Mouse (Mus musculus): ENCODE data around the gene Gm7579. TPM values are rescaled to one million over a fixed set of nuclear protein-coding genes. Genes with fewer than 3 reads are reported as not detected.
"Not testable (repeated sequence)": the region's sequence is repeated elsewhere in the genome, so short reads cannot be mapped to it uniquely, and the experiment has no call there.

Gene Gm7579
- not detected for total RNA-seq (2021)
- long read RNA-seq, experiment 1, result 0 reads
- long read RNA-seq, experiment 2, result 0 reads

DNA sequence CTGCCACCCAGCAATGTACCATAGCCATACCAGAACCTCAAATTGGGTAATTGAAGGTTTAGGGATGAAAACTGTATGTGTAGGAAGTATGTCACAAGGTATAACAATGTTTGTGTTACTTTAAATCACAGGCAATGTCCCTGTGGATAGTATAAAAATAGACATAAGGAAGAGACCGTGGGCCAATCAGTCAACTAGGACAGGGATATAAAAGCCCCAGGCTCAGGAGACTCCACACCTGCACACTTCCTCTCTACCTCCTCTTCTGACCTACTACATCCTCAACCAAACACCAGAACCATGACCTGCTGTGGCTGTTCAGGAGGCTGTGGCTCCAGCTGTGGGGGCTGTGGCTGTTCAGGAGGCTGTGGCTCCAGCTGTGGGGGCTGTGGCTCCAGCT, at the start of gene Gm7579:
Gene Gm7579, plus strand, starts transcription at position 301 of the 400 bp plus-strand sequence.
- DNase-seq, result no peak
- intact Hi-C loops (cut with DNase I), result no loop called here

DNA sequence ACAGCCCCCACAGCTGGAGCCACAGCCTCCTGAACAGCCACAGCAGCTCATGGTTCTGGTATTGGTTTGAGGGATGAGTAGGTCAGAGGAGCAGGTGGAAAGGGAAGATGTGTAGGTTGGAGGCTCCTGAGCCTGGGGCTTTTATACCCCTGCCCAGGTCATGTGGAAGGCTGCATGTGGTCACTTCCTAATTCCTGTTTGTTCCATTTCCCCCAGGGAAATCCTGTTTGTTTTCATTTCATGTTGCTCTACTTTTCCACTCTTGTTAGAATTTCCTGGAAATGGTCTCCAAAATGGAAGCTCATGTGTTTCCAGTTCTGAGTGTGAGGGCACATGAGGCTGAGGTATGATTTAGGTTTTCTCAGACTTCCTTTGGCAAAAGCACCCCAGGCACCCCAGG, 46.0 kb upstream of the Gm7579 start, which contains the start of gene Gm4553:
Gene Gm4553, minus strand, starts transcription at position 101 of the 400 bp plus-strand sequence.
- intact Hi-C loops (cut with DNase I), result not testable (repeated sequence)

DNA sequence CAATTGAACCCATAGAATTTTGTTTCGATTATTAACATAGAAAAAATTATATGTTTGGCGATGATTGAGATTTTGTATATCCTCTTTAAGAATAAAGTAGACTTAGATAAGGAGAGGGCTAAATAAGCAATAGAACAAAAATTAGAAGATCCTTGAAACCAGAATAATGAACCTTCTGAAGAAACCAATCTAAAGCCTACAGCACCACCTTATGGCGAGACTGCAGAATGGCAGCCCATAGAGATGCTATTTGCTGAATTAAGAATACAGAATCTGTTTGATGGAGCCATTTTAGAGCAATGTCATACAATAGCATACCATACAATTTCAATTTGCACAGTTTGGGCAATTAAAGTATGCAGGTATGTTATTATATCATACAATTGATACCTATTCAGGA, 41.8 kb upstream of the Gm7579 start:
- intact Hi-C loops (cut with DNase I), result no loop called here
- peak in 1 of 2 experiments; percentile 18 for DNase-seq

More for the DNA sequence above, 46.0 kb upstream of the Gm7579 start, which contains the start of gene Gm4553:
- not testable (repeated sequence) for DNase-seq

DNA sequence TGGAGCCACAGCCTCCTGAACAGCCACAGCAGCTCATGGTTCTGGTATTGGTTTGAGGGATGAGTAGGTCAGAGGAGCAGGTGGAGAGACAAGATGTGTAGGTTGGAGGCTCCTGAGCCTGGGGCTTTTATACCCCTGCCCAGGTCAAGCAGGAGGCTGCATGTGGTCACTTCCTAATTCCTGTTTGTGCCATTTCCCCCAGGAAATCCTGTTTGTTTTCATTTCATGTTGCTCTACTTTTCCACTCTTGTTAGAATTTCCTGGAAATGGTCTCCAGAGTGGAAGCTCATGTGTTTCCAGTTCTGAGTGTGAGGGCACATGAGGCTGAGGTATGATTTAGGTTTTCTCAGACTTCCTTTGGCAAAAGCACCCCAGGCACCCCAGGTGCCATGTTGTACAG, 35.8 kb upstream of the Gm7579 start, which contains the start of gene Krtap5-2:
Gene Krtap5-2, minus strand, starts transcription at position 101 of the 400 bp plus-strand sequence.
- intact Hi-C loops (cut with DNase I), result not testable (repeated sequence)

DNA sequence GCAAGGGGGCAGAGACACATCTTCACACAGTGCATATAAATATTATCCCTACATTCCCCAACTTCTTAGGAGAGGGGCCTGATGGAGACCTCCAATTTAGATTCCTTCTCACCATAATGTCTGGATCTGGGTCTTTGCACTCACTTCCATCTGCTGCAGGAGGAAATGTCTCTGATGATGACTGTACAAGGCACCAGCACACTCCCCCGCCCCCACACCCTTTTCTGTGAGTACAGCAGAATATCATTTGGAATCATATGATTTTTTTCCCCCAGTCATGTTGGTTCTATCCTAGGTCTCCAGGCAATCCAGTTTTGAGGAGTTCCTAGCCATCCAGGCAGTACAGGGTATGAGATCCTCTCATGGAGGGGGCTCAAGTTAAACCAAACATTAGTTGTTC, 33.0 kb upstream of the Gm7579 start:
- intact Hi-C loops (cut with DNase I), result no loop called here
- DNase-seq, result no peak

More for the DNA sequence above, 35.8 kb upstream of the Gm7579 start, which contains the start of gene Krtap5-2:
- DNase-seq, result not testable (repeated sequence)

DNA sequence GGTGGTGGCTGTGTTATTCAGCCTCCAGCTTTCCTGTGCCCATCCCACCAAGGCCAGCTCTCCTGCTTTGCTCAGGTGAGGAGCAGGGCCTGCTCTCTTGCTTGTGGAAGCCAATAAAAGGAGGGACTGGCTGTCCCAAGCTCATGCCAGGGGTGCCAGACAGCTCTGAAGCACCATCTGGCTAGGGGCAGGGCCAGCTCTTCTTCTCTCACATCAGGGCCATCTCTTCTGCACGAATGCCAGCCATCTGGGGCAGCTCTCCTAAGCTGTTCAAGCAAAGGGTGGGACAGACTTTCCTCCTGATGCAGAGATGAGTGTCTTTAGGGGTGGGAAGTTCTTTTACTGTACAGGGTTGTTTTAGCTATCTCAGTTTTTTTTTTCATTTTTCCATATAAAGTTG, 30.6 kb upstream of the Gm7579 start:
- intact Hi-C loops (cut with DNase I), result no loop called here
- DNase-seq, result no peak

DNA sequence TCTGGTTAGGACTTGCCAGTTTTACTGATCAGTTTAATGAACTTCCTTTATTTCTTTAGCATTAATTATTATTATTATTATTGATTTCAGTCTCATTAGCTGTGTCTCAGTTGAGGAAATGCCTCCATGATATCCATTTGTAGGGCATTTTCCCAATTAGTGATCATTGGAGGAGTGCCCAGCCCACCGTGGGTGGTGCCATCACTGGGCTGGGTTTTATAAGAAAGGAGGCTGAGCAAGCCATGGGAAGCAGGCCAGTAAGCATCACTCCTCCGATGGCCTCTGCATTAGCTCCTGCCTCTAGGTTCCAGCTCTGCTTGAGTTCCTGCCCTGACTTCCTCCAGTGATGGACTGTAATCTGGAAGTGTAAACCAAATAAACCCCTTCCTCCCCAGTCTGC, 23.5 kb upstream of the Gm7579 start:
- no peak for DNase-seq
- intact Hi-C loops (cut with DNase I), result no loop called here

DNA sequence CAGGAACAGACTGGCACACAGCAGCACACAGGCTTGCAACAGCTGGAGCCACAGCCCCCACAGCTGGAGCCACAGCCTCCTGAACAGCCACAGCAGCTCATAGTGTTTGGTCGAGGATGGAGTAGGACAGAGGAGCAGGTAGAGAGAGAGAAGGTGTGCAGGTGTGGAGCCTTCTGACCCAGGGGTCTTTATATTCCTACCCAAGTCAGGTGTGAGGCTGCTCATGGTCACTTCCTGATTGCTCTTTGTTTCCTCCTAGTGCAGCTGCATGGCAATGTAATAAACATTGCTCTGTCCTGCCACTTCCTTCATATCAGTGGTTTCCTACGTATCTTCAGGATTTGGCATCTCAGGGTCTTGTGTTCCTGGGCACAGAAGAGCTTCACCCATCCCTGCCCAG, 21.4 kb upstream of the Gm7579 start, which contains the start of gene Gm10153:
Gene Gm10153, minus strand, starts transcription at position 101 of the 400 bp plus-strand sequence.
- no peak for DNase-seq
- intact Hi-C loops (cut with DNase I), result no loop called here

DNA sequence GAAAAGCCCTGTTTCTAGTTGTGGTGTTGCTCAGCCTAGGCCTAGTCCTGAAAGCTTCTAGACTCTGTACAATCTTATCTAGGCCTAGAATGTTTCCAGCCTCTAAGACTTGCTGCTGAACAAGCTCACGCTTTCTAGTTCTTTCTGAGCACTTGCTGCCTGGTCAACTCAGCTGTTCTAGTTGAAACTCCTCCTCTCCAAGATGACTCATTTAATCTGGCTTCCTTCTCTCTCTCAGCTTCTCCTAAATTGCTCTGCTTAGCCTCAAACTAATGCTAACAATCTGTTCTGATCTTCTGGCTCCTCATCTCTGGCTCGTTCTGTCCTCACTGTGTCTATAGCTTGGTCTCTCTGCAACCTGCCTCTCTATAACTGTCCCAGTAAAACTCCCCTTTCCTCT, 12.9 kb upstream of the Gm7579 start:
- no peak for DNase-seq
- intact Hi-C loops (cut with DNase I), result no loop called here

DNA sequence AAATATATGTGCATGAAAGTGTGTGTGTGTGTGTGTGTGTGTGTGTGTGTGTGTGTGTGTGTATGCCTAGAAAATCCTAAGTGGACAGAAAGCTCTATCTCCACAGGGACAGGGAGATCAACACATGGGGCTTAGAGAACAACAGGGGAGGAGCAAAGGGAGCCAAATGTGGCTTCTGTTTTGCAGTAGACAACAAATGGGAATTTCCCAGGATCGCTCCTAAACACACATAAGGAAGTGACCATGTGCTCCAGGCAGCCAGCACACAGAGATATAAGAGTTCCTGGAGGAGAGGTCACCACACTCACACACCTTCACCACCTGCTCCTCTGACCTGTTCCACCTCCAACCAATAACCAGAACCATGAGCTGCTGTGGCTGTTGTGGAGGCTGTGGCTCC, 10.6 kb upstream of the Gm7579 start, which contains the start of gene Krtap5-3:
Gene Krtap5-3, plus strand, starts transcription at position 301 of the 400 bp plus-strand sequence.
- intact Hi-C loops (cut with DNase I), result no loop called here
- DNase-seq, result no peak

DNA sequence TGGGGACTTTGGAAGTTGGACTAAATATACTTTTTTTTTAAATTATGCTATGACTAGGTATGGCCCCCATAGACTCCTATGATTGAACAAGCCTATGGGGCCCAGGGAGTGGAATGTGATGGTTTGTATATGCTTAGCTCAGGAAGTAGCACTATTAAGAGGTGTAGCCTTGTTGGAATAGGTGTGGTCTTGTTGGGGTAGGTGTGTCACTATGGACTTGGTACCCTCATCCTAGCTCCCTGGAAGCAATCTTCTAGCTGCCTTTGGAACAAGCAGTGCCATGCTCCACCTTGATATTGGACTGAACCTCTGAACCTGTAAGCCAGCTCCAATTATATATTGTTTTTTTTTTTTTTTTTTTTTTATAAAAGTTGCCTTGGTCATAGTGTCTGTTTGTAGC, 6.2 kb upstream of the Gm7579 start:
- DNase-seq, result no peak
- intact Hi-C loops (cut with DNase I), result no loop called here

DNA sequence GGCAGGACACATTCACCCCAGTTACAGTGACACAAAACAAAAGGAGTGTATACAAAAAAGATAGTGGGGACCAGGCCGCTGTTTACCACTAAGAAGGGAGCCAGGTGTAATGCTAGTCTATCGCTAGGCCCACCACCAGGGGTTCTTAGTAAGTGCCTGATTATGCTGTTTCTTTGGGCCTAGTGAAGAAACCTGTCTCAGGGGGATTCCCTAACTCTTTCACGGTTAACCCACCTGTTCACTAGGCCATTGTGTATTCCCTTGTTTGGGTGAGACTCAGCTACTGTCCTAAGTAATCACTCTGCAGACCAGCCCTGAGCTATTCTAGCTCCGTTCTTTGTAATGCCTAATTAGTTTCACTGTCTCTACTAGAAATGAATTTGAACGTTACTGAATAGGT, 4.8 kb upstream of the Gm7579 start:
- intact Hi-C loops (cut with DNase I); DNase-seq: not testable (repeated sequence)

DNA sequence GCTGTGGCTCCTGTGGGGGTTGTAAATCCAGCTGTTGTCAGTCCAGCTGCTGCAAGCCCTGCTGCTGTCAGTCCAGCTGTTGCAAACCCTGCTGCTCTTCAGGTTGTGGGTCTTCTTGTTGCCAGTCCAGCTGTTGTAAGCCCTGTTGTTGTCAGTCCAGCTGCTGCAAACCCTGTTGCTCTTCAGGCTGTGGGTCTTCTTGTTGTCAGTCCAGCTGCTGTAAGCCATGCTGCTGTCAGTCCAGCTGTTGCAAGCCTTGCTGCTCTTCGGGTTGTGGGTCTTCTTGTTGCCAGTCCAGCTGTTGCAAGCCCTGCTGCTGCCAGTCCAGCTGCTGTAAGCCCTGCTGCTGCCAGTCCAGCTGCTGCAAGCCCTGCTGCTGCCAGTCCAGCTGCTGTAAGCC, 477 bp downstream of the Gm7579 start:
- intact Hi-C loops (cut with DNase I); DNase-seq: not testable (repeated sequence)

DNA sequence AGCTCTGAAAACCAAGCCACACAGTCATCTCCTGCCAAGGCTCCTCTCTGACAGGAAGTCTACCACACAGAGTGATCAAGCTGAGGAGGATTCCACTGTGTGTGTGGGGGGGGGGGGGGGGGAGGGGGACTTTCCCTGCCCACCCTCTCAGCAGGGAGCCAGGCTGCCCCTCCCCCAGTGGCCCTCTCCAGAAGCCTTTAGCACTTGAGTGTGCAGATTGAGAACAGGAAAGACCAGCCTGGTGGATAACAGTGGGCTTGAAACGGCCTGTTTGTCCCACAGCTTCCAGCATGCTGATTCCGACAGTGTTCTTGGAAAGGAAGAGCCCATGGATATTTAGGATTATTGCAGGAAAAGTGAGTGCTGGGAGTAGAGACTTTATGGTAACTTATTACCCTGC, 12.9 kb downstream of the Gm7579 start:
- intact Hi-C loops (cut with DNase I), result no loop called here
- no peak for DNase-seq

DNA sequence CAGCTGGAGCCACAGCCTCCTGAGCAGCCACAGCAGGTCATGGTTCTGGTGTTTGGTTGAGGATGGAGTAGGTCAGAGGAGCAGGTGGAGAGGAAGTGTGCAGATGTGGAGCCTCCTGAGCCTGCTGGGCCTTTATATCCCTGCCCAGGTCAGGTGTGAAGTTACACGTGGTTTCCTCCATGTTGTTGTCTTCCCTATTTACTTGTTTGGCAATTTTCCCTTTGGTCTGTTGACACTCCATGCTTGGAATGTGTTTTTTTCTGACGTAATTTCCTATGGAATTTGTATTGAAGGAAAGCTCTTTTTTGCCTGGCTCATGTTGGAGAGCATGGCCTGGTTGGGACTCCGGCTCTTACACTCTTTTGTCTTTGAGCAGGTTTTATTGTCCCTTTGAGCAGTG, 18.2 kb downstream of the Gm7579 start, which contains the start of gene Krtap5-5:
Gene Krtap5-5, minus strand, starts transcription at position 101 of the 400 bp plus-strand sequence.
- DNase-seq; intact Hi-C loops (cut with DNase I): not testable (repeated sequence)

DNA sequence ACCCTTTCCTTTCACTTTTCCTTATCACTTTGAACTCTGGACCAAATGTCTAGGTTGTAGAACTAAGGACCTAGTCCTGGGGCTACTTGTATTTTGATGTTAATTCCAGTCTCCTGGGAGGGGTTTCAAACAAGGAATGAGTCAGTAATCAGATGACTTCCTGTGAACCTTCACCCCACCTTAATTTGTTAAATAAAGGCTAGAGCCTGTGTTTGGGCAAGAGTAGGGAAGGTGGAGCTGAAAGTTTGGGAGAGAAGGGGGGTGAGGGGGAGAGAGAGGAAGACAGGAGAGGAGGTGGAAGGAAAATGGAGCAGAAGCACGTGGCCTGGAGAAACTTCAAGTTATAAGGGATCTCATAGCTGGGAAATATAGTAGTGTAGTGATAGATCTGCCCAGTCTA, 19.9 kb downstream of the Gm7579 start:
- no peak for DNase-seq
- intact Hi-C loops (cut with DNase I), result no loop called here

DNA sequence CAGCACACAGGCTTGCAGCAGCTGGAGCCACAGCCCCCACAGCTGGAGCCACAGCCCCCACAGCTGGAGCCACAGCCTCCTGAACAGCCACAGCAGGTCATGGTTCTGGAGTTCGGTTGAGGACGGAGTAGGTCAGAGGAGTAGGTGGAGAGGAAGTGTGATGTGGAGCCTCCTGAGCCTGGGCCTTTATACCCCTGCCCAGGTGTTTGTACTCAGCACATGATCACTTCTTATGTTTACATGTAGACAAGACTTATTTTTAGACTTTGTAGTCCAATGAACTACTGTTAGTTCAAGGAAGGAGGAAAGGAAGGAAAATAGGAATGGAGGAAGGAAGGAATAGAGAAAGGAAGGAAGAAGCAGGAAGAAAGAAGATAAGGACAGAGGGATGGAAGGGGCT, 29.3 kb downstream of the Gm7579 start, which contains the start of gene Gm40460:
Gene Gm40460, minus strand, starts transcription at position 101 of the 400 bp plus-strand sequence.
- intact Hi-C loops (cut with DNase I), result no loop called here
- no peak for DNase-seq

DNA sequence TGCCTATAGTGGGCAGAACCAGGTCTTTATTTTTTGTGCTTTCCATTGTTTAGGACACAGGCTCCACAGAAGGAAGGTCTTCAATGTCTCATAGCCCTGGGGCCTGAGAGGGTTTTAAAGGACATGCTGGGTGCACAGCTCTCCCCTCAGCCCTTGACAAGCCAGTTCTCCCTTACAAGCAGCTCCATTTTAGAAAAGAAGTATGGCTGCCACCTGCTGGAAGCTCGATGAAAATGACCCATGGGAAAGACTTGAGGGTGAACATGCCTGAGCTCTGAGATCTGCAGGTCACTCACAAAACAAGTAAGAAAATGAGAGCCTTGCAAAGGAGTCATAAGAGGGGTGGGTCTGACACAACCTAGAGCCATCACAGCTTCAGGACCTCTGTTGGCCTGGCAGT, 38.2 kb downstream of the Gm7579 start:
- peak; percentile 32 to 54 for DNase-seq
- intact Hi-C loops (cut with DNase I), result loop anchor here (2.0 kb wide), 1 partner anchor 103 kb away; no protein-coding TSS in a partner anchor

DNA sequence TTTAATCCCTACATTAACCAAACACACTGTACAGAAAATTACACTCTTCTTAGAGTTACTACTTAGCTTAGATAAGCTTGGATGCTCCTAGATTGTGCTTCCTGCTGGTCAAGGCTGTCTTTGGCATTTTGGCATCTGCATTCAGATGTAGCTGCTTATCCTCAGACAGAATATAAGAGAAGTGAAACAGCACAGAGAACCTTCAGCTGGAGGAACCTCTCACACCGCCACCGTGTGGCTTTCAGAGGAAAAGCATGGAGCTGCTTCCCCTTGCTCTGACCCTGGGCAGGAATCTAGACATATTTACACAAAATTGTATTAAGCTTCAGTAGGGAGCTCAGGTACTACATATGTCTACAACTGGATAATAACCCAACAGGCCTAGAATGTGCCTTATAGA, 43.9 kb downstream of the Gm7579 start:
- intact Hi-C loops (cut with DNase I), result no loop called here
- peak; percentile 21 to 51 for DNase-seq

DNA sequence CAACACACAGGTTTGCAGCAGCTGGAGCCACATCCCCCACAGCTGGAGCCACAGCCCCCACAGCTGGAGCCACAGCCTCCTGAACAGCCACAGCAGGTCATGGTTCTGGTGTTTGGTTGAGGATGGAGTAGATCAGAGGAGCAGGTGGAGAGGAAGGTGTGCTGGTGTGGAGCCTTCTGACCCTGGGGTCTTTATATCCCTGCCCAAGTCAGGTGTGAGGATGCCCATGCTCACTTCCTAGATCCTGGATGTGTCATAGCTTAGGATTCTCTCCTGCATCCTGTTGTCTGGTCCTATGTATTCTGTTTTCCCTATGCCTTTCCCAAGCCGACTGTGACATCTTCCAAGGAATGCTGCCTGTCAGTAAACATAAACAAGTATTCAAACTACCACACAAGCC, 46.6 kb downstream of the Gm7579 start, which contains the start of gene Gm2431:
Gene Gm2431, minus strand, starts transcription at position 101 of the 400 bp plus-strand sequence.
- DNase-seq; intact Hi-C loops (cut with DNase I): not testable (repeated sequence)
